Mouse (Mus musculus) embryonic facial prominence, embryonic 15.5 days (tissue): ENCODE measurements around the gene Hyou1. TPM values are rescaled to one million over a fixed set of nuclear protein-coding genes. Genes with fewer than 3 reads are reported as not detected.
A peak's percentile ranks its signal among the peaks of the same experiment; 100 is the strongest.
"Not testable (repeated sequence)": the region's sequence is repeated elsewhere in the genome, so short reads cannot be mapped to it uniquely, and the experiment has no call there.

Source experiments
- ATAC-seq: fragments of 200-750 bp; cut with Nextera tagmentation; 2 replicates; pipeline ENCODE4 v1.8.0; 2017; ENCODE audit warnings: low read depth, moderate TSS enrichment; ENCODE audit not compliant: insufficient number of reproducible peaks, low FRiP score, low TSS enrichment
- H3K27ac ChIP-seq: fragments of 300-500 bp; sonication (generic); replicated peaks from 2 replicates; pipeline ENCODE4 v1.5.1; 2015; ENCODE audit warnings: mild to moderate bottlenecking, inconsistent platforms
- H3K27me3 ChIP-seq: fragments of 300-500 bp; sonication (generic); 2 replicates; pipeline ENCODE4 v1.6.1; 2015; ENCODE audit warnings: inconsistent platforms
- H3K36me3 ChIP-seq: fragments of 300-500 bp; sonication (generic); 2 replicates; pipeline ENCODE4 v1.6.1; 2015; ENCODE audit warnings: mild to moderate bottlenecking, inconsistent platforms
- H3K4me1 ChIP-seq: fragments of 300-500 bp; sonication (generic); 2 replicates; pipeline ENCODE4 v1.6.1; 2015; ENCODE audit warnings: inconsistent platforms
- H3K4me2 ChIP-seq: fragments of 300-500 bp; sonication (generic); replicated peaks from 2 replicates; pipeline ENCODE4 v1.6.1; 2015; ENCODE audit warnings: mild to moderate bottlenecking, inconsistent platforms
- H3K4me3 ChIP-seq: fragments of 300-500 bp; sonication (generic); replicated peaks from 2 replicates; pipeline ENCODE4 v1.5.1; 2015; ENCODE audit warnings: mild to moderate bottlenecking, inconsistent platforms
- H3K9ac ChIP-seq: fragments of 300-500 bp; sonication (generic); 2 replicates; pipeline ENCODE4 v1.6.1; 2015; ENCODE audit warnings: inconsistent platforms
- H3K9me3 ChIP-seq: fragments of 300-500 bp; sonication (generic); replicated peaks from 2 replicates; pipeline ENCODE4 v1.6.1; 2016; ENCODE audit warnings: inconsistent platforms
- WGBS: fragments of 180-500 bp; shearing (Covaris S2); methylation state at CpG from one replicate; pipeline ENCODE4 v1.1.7; 2015; 5-methylcytosine and 5-hydroxymethylcytosine counted together
- polyA plus RNA-seq: library from polyadenylated mRNA; unstranded; fragments of >200 nt; fragmentation: Nextera tagmentation; extraction: Ambion mirVana; gene quantifications from 2 replicates; pipeline ENCODE4 v1.2.1, GENCODE M21; 2015

Gene Hyou1
- 31.0 and 31.1 TPM in 2 replicates for polyA plus RNA-seq

GRCm38 (mm10) chr9:44379054-44379834 is at the start of gene Hyou1:
Gene Hyou1, plus strand, starts transcription at chr9:44379490.
- Histone ChIP-seq H3K27ac (peak within 1 kb of the TSS; percentile 87), H3K4me1 (peaks cover 14% of the 10 kb centered on the region), H3K9ac (peak within 1 kb of the TSS; percentile 90), H3K4me2 (peak within 1 kb of the TSS; percentile 88), H3K27me3 (no peaks in the 10 kb centered on the region), H3K4me3 (peak within 1 kb of the TSS; percentile 84), H3K9me3 (no peaks in the 10 kb centered on the region), H3K36me3 (peaks cover 32% of the 10 kb centered on the region)
- WGBS = under 1% methylated on average over 83 of the region's 83 CpGs
- ATAC-seq = peak; percentile 96

DNA sequence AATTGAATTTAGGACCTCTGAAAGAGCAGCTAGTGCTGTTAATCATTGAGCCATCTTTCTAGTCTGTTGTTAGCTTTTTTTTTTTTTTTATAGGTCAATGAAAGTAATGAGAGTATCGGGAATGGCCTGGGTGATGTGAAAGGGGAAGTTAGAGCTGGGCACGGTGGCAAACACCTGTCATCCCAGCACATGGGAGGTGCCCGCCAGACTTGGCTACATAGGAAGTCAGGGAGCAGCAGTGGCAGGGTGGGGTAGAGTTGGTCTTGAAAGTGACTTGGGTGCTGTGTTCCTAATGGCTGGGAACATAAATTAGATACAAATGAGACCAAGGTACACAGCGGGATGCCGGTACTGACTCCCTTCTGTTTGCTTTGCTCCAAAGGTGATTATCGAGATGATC is 48.6 kb upstream of the Hyou1 start:
- Histone ChIP-seq H3K36me3 (peaks cover 48% of the 10 kb centered on the region), H3K9me3 (no peaks in the 10 kb centered on the region), H3K27ac (no peak overlapping the region), H3K27me3 (no peaks in the 10 kb centered on the region), H3K4me1 (peaks cover 18% of the 10 kb centered on the region), H3K4me2 (no peak overlapping the region), H3K4me3 (no peak overlapping the region), H3K9ac (no peak overlapping the region)
- no peak for ATAC-seq
- 92% methylated on average over 6 of the region's 6 CpGs for WGBS

- H3K27ac ChIP-seq = no peak overlapping the region
- no peak overlapping the region for H3K4me3 ChIP-seq
- no peak overlapping the region for H3K4me2 ChIP-seq
- ATAC-seq = no peak
- H3K4me1 ChIP-seq = peaks cover 25% of the 10 kb centered on the region
- H3K9me3 ChIP-seq = no peaks in the 10 kb centered on the region
- WGBS = 95% methylated on average over 13 of the region's 13 CpGs
- H3K9ac ChIP-seq = no peak overlapping the region
- no peaks in the 10 kb centered on the region for H3K27me3 ChIP-seq
- peaks cover 61% of the 10 kb centered on the region for H3K36me3 ChIP-seq
Observed at GRCm38 (mm10) chr9:44332918-44333638, 46.2 kb upstream of the Hyou1 start.

- no peaks in the 10 kb centered on the region for H3K9me3 ChIP-seq
- peak within 1 kb of the TSS; percentile 72 for H3K4me3 ChIP-seq
- H3K36me3 ChIP-seq = peaks cover 64% of the 10 kb centered on the region
- under 1% methylated on average over 91 of the region's 91 CpGs for WGBS
- peak within 1 kb of the TSS; percentile 79 for H3K9ac ChIP-seq
- peak within 1 kb of the TSS; percentile 96 for H3K27ac ChIP-seq
- ATAC-seq = peak; percentile 95
- H3K4me1 ChIP-seq = peaks cover 25% of the 10 kb centered on the region
- H3K4me2 ChIP-seq = peak within 1 kb of the TSS; percentile 76
- H3K27me3 ChIP-seq = no peaks in the 10 kb centered on the region
Observed at GRCm38 (mm10) chr9:44334396-44335330, 44.6 kb upstream of the Hyou1 start, which contains the start of gene H2afx. Gene H2afx, plus strand, starts transcription at chr9:44334694.

DNA sequence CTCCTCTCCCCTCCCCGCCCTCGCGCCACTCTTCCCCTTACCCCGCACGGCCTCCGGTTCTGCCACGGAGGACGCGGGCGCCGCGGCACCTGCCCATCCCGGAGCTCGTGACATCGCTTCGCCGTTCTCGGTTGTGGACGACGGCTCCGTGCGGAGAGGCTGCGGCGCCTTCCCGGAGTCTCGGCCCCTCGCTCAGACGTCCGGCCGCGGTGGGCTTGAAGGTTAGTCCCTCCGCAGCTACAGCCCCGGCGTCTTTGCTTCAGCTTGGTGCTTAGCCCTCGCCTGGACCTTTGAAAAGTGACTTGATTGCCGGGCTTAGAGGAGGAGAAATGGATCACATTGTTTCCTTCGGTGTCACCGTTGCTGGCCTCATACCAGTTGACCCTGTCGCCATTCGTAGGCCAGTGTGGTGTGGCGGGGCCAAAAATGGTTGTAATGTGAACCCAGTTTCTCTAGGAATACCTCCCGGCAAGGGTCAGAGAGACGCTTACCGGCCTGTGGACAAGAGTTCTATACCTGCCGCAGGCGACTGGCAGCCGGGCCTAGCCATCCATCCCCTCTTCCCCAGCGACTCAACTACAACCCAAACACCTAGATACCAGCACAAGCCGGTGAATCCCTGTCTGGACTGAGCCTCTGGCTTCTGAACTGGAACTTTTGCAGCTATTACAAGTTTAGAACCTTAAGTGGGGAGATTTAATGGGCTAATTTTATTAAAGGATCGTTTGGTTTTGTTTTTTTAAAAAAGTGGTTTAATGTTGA is 43.8 kb upstream of the Hyou1 start:
- peak overlapping the region; percentile 96 for H3K27ac ChIP-seq
- H3K4me1 ChIP-seq = peaks cover 25% of the 10 kb centered on the region
- peak; percentile 2; the same call in 1 of the 2 replicates for ATAC-seq
- WGBS = under 1% methylated on average over 50 of the region's 50 CpGs
- H3K4me2 ChIP-seq = peak overlapping the region; percentile 76
- no peaks in the 10 kb centered on the region for H3K27me3 ChIP-seq
- peaks cover 63% of the 10 kb centered on the region for H3K36me3 ChIP-seq
- peak overlapping the region; percentile 79 for H3K9ac ChIP-seq
- peak overlapping the region; percentile 72 for H3K4me3 ChIP-seq
- no peaks in the 10 kb centered on the region for H3K9me3 ChIP-seq

DNA sequence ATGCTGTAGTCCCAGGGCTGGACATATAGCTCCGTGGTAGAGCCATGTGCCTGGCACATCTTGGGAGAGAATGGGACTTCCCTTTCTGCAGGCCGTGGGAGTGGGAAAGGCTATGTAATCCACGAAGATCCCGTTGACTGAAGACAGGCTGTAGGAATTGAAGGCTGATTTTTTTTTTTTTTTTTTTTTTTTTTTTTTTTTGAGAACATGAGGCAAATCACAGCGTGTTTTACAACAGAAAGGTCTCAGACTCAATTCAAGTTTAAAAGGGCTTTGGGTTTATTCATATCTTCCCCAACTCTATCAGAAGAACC is 43.2 kb upstream of the Hyou1 start:
- WGBS = under 1% methylated on average over 5 of the region's 5 CpGs
- ATAC-seq = no peak
- no peaks in the 10 kb centered on the region for H3K9me3 ChIP-seq
- peaks cover 25% of the 10 kb centered on the region for H3K4me1 ChIP-seq
- peaks cover 63% of the 10 kb centered on the region for H3K36me3 ChIP-seq
- H3K27me3 ChIP-seq = no peaks in the 10 kb centered on the region
- peak overlapping the region; percentile 72 for H3K4me3 ChIP-seq
- peak overlapping the region; percentile 79 for H3K9ac ChIP-seq
- peak overlapping the region; percentile 96; the same call in 1 of the 2 replicates for H3K27ac ChIP-seq
- H3K4me2 ChIP-seq = peak overlapping the region; percentile 76

GRCm38 (mm10) chr9:44336513-44336912 is 42.8 kb upstream of the Hyou1 start:
- peak overlapping the region; percentile 26; the same call in 1 of the 2 replicates for H3K9ac ChIP-seq
- not testable (repeated sequence) for ATAC-seq, H3K27me3 ChIP-seq, H3K9me3 ChIP-seq
- 41% methylated on average over 4 of the region's 4 CpGs for WGBS
- peaks cover 25% of the 10 kb centered on the region for H3K4me1 ChIP-seq
- peaks cover 61% of the 10 kb centered on the region for H3K36me3 ChIP-seq
- peak overlapping the region; percentile 34; the same call in 1 of the 2 replicates for H3K27ac ChIP-seq
- H3K4me2 ChIP-seq = peak overlapping the region; percentile 76
- H3K4me3 ChIP-seq = peak overlapping the region; percentile 72

DNA sequence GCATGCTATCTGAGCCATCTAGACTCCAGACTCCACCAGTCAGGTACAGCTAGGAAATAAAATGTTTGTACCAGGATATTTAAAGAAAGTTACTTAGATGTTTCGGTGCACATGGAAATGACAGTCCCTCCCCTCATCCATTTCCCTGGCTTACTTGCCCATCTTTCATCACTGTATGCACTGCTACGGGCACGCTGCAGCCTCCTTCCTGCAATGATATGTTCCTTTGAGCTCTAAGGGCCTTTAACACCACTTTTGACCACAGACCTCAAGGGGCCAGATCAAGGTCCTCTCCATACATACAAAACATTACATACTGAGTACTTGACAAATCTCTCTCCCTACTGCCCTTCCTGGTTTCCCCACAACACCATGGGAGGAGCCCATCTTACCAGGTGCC is 42.3 kb upstream of the Hyou1 start:
- 59% methylated on average over 3 of the region's 3 CpGs for WGBS
- peak overlapping the region; percentile 76 for H3K4me2 ChIP-seq
- H3K36me3 ChIP-seq = peaks cover 57% of the 10 kb centered on the region
- peaks cover 25% of the 10 kb centered on the region for H3K4me1 ChIP-seq
- H3K9me3 ChIP-seq = no peaks in the 10 kb centered on the region
- no peak for ATAC-seq
- no peaks in the 10 kb centered on the region for H3K27me3 ChIP-seq
- H3K27ac ChIP-seq = peak overlapping the region; percentile 34; the same call in 1 of the 2 replicates
- peak overlapping the region; percentile 72 for H3K4me3 ChIP-seq
- peak overlapping the region; percentile 26; the same call in 1 of the 2 replicates for H3K9ac ChIP-seq

- H3K27ac ChIP-seq = peak overlapping the region; percentile 40
- ATAC-seq = no peak
Observed at GRCm38 (mm10) chr9:44337436-44338169, 41.7 kb upstream of the Hyou1 start.

GRCm38 (mm10) chr9:44338574-44338973 is 40.7 kb upstream of the Hyou1 start:
- no peak for ATAC-seq
- peaks cover 39% of the 10 kb centered on the region for H3K4me1 ChIP-seq
- H3K27me3 ChIP-seq = no peaks in the 10 kb centered on the region
- no peak overlapping the region for H3K4me2 ChIP-seq
- no peak overlapping the region for H3K27ac ChIP-seq
- 86% methylated on average over 5 of the region's 5 CpGs for WGBS
- H3K36me3 ChIP-seq = peaks cover 42% of the 10 kb centered on the region
- H3K9me3 ChIP-seq = no peaks in the 10 kb centered on the region
- H3K4me3 ChIP-seq = no peak overlapping the region
- no peak overlapping the region for H3K9ac ChIP-seq

More at GRCm38 (mm10) chr9:44337436-44338169, 41.7 kb upstream of the Hyou1 start:
- Histone ChIP-seq H3K36me3 (peaks cover 52% of the 10 kb centered on the region), H3K9me3 (no peaks in the 10 kb centered on the region), H3K4me2 (peak overlapping the region; percentile 76), H3K27me3 (no peaks in the 10 kb centered on the region), H3K4me1 (peaks cover 31% of the 10 kb centered on the region), H3K9ac (peak overlapping the region; percentile 9; the same call in 1 of the 2 replicates), H3K4me3 (peak overlapping the region; percentile 72)
- WGBS = 66% methylated on average over 9 of the region's 9 CpGs
